Mouse (Mus musculus) inflammation-experienced regulatory T-cells, adult 6 months (primary cell): Measurements from ENCODE around the gene Tigd2. TPM values are rescaled to one million over a fixed set of nuclear protein-coding genes. Genes with fewer than 3 reads are reported as not detected.
"Not testable (repeated sequence)": the region's sequence is repeated elsewhere in the genome, so short reads cannot be mapped to it uniquely, and the experiment has no call there.

Source experiments
- ATAC-seq: one replicate; pipeline ENCODE4 v1.8.0; 2017
- polyA plus RNA-seq, 3 experiments: library from polyadenylated mRNA; unstranded; fragments of 100-300 nt; shearing (Covaris generic); gene quantifications; one replicate each; pipeline ENCODE4 v1.2.1; 2017

Gene Tigd2
- polyA plus RNA-seq = 10 to 100 TPM; 17.4 to 31.5 (median 30.5) TPM

DNA sequence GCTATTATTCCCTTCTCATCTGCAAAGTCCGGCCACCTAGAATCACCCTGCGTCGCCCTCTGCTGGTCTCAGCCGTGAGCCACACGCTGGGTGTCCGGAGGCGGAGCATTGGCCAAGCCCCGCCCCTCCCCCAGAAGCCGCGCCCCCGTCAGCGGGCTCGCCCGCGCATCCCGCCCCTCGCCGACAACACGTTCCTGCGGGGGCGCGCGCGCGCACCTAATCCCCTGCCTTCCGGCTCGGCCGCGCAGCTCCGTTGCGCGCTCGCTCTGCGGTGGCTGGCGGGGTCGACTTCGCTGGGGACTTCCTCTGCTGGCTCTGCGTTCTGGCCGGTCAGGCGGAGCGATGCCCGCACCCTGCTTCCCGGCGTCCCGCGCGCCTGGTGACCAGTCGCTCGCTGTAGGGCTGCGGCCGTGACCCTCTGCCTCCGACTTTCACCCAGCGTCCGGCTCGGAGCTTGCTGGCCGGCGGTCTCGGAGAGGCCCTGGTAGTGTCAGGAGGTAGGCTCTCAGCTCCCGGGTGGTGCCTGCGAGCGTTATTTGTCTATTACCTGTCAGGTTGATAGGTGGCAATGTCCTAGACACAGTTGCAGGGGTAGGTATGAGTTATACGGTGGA lies at the start of gene Tigd2:
Tigd2 (plus strand) TSS at position 186 of the 614 bp plus-strand sequence.
- peak; percentile 87 for ATAC-seq

DNA sequence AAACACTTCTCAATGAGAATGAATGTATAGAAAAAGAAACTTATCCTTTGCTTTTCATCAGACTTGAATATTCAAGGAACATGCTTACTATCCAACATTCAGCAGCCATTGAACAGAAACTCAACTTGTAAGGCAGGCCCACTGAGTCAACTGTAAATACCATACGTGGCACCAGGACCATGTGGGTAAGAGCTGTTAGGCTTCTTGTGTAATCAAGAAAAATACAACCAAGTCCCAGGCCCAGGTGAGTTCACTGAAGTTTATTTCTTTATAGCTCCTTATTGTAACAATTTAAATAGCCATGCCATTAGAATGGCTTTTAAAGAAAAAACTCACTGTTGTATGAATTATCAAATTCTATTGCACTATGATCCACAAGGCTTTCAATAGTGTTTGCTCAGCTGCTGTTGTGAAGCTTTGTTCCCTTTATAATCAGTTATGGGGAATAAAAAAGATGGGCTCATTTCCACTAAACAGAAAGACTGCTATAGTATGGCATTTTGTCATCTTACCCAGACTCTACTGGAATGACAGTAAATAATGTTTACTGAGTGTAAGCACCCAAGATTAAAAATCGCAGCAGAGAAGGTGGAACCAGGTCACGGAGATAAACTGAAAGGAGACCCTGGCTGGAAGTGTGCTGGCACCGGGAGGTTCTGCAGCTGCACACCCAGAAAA lies 46.7 kb upstream of the Tigd2 start:
- ATAC-seq = no peak

DNA sequence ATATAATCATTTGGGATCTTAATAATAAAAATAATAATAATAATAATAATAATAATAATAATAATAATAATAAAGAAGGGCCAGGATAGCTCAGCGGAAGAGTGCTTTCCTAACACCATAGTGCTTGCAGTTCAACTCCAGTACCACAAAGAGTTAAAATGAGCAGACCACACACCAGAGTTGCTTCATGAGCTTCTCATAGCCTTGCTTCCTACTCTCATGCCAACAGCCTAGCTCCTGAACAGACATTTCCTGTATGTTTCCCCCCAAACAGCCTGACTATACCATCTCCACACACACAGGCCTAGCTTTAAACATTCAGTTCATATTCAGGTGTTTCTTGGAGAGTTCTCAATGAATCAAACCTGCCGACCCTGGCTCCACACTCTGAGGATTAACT lies 45.8 kb upstream of the Tigd2 start:
- ATAC-seq = no peak

DNA sequence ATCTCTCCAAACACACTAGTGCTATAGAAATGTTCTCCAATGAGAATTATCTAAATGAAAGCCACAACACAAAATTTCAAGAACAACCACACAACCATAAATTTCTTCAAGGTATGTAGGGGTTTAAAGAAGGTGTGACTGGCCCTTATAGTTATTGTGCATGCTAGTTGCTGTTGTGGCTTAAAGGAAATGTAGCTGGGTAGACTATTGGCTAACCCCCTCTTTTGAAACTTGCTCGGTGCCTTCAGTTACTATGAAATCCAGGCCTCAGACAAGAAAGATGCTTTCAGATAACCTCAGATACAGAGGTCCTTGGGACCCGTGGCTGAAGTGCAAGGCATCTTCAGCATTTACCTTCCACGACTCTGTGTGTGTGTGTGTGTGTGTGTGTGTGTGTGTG lies 45.3 kb upstream of the Tigd2 start:
- ATAC-seq = no peak

DNA sequence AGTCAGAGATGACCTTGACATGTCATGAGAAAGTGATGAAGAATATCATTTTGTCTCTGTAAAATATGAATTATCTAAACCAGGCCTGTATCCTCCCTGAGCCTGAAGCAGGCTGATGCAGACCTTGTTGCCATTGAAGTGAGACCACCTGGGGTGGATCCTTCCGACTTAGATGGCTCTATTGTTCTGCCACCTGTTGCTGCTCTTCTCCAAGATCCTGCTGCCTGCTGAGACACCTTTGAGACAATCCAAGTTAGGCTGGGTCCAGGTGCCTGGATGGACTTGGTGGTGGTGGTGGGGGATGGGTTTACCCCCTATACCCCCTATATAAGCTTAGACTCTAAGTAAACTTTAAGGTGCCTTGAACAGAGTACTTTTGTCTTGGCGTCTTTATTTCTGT lies 39.7 kb upstream of the Tigd2 start:
- ATAC-seq = no peak

DNA sequence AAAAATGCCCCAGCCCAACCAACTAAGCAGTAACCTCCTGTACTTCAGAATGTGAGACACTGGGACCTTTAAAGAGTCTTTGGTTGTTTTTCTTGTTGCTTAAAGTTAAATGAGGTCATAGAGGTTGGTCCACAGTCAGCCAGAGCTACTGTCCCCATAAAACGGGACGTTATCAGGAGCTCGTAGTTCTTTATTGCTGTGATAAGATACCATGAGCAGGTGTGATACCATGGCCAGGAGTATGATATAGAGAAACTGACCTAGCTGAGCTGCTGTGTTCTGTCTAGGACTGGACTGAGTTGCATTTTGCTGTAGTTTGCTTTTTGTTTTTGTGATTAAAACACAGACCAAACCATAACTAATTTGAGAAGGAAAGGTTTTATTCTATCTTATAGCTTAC lies 37.4 kb upstream of the Tigd2 start:
- no peak for ATAC-seq

DNA sequence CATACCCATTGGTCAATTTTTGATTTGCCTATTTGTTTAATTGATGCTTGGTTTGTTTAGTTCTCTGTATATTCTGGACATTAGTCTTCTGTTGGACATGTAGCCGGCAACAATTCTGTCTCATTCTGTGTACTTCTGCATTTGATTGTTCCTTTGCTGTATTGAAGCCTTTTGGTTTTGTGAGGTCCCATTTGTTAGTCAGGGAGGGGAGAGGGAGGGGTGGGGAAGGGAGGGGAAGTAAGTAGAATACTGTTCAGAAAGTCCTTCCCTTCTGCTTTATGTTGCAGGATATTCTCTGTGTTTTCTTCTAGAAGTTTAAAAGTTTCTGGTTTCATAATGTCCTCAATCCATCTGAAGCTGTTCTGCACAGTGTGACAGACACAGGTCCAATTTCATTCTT lies 34.7 kb upstream of the Tigd2 start:
- no peak for ATAC-seq

DNA sequence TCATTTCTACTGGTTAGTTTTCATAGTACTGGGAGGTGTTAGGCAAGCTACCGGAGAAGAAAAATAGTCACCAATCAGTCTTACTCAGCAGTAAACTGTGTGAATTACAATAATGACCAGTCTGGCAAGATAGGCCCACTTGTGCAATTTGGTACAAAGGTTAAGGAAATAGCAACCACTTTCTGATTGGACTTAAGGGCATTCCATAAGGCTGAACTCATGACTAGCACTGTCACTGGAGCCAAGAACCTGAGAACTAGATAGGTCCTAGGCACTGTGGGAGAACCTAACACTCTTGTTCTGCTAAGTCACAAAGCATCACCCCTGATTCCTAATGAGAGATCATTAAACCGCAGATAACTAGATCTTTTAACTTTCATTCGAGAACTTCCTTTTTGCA lies 30.6 kb upstream of the Tigd2 start:
- no peak for ATAC-seq

DNA sequence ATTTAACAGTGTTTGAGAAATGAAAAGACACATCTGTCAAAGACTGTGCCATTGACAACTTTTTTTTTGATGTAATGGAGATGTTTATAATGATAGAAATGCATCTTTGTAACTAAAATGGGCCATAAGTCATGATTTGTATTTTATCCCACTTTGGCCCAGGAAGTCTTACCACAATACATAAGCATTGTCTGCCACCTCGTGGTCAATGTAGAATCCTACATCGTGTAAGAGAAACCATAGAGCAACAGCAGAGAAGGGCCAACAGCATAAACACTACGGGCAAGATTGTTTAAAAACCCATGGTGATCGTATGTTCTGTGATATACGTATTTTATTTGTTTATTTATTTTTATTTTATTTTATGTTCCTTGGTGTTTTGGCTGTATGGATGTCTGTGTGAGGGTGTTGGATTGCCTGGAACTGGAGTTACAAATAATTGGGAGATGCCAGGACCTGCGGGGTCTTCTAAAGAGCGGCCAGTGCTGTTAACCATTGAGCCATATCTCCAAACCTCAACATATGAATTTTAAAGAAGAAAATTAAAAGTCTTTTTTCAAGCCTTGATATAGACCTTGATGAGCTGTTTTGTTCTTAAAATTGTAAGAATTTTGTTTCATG lies 28.2 kb upstream of the Tigd2 start:
- peak; percentile 86 for ATAC-seq

DNA sequence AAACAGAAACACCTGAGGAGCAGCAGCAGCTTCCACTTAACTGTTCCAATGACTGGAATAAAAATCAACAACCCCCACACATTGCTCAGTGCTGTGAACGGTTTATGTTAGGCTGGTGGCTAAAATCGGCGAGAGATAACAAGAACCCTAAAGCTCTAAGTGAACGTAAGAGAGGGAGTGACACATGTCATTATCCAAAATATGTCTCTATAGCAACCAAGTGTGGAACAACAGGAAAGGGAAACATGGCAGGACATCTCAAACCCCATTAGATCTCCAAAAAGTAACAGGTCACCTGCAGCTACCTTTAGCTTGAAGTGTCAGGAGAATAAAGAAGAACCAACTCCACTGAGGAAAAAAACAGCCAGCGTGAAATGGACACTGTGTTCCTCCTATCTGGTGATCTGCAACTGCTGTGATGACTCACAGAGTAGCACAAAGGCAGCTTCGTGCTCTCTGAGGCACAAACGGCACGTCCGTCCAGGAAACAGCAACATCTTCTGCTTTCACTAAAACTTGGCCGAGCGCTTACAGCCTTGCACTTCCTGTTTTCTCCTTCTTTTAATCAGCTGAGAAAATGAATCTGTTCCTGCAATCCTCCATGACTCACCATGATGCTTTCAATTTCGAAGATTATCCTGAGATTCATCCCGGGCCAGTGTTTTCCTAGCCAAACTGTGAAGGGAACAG lies 23.5 kb upstream of the Tigd2 start:
- ATAC-seq = peak; percentile 77

DNA sequence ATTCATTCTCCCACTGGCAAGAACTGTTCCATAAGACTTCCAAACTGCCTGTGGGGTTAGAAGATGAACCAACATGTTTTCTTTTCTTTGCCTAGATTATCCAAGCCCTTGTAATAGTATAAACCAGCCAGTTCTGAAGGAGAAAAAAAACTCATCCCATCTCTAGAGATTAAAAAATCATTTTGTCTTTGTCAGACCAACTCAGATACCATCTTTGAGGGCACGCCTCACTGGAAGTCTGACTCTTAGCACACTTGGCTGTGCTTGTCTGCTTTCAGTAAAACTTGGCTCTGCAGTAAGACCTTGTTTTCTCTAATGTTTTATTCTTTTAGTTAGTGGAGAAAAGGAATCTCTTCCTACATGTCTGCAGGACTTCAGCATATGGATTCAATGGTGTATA lies 18.7 kb upstream of the Tigd2 start:
- ATAC-seq = no peak

DNA sequence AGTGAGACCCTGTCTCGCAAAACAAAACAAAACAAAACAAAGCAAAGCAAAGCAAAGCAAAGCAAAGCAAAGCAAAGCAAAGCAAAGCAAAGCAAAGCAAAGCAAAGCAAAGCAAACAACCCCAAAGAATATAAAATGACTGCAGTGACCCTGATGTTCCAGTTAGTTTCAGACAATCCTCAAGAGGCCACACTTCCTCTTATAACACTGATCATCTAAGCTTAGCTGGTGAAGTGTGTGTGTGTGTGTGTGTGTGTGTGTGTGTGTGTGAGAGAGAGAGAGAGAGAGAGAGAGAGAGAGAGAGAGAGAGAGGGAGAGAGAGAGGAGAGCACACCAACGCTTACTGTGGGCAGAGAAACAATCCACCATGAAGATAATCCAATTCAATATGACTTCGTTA lies 14.2 kb upstream of the Tigd2 start:
- not testable (repeated sequence) for ATAC-seq

DNA sequence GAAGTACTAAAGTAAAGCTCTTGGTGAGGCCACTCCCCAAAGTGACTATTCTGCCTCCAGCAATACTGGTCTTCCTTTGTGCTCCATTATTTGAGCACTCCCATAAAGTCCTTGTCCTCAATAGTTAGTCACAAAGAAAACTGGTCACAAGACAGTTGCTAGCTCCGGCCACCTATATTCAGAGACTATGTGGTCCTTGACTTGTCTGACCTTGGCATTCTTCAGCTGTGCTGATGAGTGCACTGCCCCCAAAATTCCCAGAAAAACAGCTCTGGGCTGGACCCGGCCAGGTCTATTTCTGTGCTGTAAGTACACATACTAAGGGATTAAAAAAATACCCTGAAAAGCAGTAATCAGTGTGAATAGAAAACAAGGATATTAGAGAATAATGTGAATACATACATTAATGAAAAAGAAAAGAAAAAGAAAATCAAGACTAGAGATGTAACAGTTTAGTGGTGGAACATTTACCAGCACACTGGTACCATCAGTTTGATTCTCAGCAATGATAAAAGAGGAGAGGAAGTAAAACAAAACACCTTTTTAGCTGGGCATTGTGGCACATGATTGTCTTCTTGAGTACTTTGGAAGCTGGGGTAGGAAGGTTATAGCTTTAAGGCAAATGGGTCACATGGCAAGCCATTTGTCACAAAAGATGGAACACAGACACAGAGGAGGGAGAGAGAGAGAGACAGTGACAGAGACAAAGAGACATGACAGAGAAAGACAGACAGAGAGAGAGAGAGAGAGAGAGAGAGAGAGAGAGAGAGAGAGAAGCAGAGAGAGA lies 12.6 kb upstream of the Tigd2 start:
- ATAC-seq = no peak

DNA sequence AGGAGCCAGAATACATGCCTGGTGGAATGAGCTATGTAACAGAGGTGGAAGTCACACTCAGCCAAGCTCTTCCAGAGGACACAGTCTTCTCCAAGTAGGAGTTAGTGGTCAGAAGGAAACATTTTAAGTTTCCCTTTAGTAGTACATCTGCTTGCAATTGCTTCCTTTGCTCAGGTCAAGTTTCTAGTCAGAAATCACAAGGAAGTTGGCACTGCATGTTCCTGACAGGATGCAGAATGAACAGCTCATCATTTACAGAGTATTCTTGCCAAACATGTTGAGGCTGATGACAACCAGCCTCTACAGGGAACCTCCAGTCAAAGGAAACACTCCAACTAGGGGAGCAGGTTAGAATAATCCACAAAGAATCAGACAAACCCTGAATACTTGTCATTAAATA lies 11.9 kb upstream of the Tigd2 start:
- no peak for ATAC-seq

DNA sequence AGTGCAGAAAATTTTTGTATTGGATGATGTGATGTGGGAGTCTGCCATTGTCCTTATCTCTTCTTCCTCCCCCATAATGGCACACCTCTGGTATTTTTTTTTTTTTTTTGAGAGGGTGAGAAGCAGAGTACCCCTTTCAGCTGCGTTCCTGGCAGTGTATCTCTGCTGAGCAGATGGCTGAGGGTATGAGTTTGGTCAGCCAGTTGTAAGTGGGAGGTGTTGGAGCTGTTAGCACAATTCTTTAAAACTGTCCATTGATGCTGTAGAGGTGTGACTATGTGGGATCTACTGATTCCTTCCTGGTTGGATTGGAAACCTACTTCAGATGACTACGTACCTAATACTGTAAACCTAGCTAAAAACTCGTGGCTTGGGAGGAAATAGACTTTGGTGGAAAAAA lies 10.3 kb upstream of the Tigd2 start:
- no peak for ATAC-seq

DNA sequence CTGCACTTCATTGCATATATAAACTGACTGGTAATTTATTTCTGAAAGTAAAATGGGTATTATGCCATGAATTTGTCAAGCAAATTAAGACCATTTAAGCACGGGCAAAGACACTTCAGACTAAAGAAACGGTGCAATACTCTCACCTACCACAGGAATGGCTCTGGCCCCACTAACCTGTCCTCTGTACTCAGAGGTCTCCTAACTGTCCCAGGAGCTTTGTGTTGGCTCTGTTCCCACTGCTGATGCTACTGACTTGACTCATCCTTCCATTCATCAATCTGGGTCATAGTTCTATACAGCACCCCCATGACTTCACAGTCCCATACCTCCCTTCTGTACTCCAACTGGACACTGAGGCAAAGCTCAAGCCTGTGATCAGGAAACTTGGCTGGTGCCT lies 9.6 kb upstream of the Tigd2 start:
- no peak for ATAC-seq

DNA sequence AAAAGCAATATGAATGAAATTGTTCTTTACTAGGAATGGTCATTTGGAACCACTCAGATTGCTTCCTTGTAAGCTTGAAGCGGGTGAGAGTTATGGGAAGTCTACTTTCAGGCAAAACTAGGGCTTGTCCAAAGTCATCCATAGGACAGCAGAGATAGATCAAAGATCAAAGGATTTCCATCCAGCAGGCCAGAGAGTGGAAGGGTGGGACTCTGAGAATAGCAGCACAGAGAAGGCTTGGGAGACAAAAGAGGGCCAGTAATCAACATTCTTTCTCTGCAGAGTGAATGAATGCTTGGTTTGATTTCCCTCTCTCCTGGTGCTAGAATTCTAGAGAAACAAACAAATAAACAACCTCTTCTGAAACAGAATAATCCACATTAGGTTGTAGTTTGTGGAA lies 1.1 kb upstream of the Tigd2 start:
- ATAC-seq = no peak

DNA sequence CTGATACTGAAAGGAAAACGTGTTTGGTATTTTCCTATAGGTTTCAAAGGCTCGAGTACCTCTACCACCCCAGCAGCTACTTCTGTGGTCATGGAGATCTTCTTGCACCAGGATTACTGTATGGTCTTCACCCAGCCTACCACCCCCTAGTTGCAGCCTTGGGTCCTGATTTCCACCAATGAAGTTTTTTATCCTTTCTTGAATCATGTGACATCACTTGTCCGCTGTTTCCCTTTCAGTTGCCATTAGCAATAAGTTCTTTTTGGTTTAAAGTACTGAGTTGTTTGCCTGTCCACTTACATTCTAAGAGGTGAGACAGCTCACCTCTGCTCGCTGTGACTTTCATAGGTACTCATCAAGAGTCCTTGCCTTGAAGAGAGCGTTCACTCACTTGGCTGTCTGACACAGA lies 633 bp downstream of the Tigd2 start:
- ATAC-seq = peak; percentile 67

DNA sequence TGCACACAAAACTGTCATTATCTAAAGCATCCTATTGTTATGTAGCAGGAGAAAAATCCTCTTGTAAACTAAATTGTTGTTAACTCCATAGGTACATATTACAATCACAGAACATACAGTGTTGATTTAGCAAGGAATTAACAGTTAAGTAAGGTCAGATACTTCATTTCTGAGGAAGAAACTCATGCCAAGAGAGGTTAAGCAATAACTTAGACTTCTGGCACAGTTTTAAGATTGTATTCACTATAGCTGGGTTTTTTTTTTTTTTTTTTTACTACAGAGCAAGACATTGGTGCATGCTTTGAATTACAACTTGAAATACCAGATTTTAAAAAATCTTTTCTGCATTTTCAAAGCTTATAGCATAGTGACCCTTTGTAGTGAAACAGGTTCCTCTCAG lies 24.5 kb downstream of the Tigd2 start:
- no peak for ATAC-seq

DNA sequence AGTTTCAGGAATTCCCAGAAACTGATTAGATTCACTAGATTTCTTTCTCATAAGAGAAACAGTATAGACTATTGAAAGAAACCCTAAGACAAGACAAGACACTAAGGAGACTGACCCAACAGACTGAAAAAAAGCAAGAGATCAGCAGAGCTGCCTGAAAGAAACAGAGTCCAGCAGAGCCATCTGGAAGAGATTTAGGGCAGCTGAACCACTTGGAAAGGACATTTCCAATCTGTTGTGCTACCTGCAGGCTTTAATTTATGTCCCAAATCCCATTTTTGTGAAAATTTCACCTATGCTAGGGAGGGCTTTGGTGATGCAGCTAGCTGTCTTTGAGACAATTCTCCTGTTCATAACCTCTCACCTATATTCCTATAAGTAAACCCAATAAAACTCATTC lies 25.0 kb downstream of the Tigd2 start:
- no peak for ATAC-seq

DNA sequence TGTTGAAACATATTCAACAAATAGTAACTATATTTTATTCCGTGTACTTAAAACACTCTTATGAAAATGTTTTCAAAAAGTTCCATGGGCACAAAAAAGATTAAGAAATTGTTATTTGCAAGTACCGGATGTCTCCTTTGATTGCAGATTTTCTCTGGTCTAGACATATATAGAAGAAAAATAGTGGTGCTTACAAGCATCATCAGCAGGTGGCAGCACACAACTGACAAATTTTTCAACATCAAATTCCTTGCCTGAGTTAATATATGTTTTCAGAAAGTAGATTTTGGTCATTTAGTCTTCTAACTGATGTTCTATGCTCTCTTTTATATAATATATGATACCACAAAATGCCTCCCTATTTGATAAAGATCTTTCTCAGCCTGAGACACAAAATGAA lies 41.0 kb downstream of the Tigd2 start:
- peak; percentile 94 for ATAC-seq

DNA sequence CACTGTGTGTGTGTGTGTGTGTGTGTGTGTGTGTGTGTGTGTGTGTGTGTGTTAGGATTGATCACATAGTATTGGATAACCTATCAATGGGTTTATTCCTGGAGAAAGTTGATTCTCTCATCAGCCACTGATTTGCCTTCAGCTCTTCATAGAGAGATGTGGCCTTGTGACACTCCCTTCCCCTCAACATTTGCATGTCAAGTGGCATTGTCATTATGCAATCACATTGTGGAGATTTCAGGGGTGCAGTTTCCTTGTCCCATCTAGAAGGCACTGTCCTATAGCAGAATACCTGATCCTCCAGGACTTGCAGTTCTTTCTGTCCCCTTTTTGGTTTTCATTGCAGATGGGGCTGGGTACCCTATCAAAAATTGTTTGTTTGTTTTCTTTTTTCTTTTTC lies 41.9 kb downstream of the Tigd2 start:
- no peak for ATAC-seq

DNA sequence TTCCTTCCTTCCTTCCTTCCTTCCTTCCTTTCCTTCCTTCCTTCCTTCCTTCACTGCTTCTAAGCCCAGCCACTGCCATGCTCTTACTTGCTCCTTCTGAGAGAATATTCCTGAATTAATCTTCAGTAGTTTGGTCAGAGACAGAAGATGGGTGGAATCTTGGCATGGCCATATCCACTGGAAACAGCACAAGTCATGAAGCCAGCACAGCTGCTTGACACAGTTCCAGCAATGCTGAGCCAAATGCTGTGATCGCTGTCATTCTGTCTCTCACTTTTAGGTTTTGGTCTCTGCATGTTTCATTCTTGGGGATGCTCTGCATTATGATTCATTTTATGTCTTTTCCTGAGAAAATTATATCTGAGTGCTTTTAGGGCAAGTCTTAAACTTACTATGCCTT lies 47.2 kb downstream of the Tigd2 start:
- ATAC-seq = no peak
